Mouse (Mus musculus) urinary bladder, postnatal 14 days (tissue): Measurements from ENCODE around the gene Gtf3c6.

Experiments
- DNase-seq: peaks from one replicate; pipeline ENCODE4 v3.0.0; 2021; ENCODE audit warnings: low spot score

The Gtf3c6 gene

GRCm38 (mm10) chr10:40257414-40258255, at the start of gene Gtf3c6:
TSS of gene Gtf3c6 (minus strand) at chr10:40258108.
- DNase-seq, result peak; percentile 95

GRCm38 (mm10) chr10:40305989-40306388, 48.1 kb upstream of the Gtf3c6 start:
- no peak for DNase-seq

GRCm38 (mm10) chr10:40302140-40302985, 44.5 kb upstream of the Gtf3c6 start, which contains the start of gene Amd1:
TSS of gene Amd1 (minus strand) at chr10:40302186.
- peak; percentile 100 for DNase-seq

GRCm38 (mm10) chr10:40301181-40302075, 43.5 kb upstream of the Gtf3c6 start:
- peak; percentile 41 for DNase-seq

- DNase-seq, result peak; percentile 85
Observed at GRCm38 (mm10) chr10:40300648-40301171, 42.8 kb upstream of the Gtf3c6 start.

GRCm38 (mm10) chr10:40292640-40293039, 34.7 kb upstream of the Gtf3c6 start:
- no peak for DNase-seq

- no peak for DNase-seq
Observed at GRCm38 (mm10) chr10:40286767-40287166, 28.9 kb upstream of the Gtf3c6 start.

- no peak for DNase-seq
Observed at GRCm38 (mm10) chr10:40285571-40285970, 27.7 kb upstream of the Gtf3c6 start.

GRCm38 (mm10) chr10:40284997-40285396, 27.1 kb upstream of the Gtf3c6 start:
- no peak for DNase-seq

- no peak for DNase-seq
Observed at GRCm38 (mm10) chr10:40284179-40284831, 26.4 kb upstream of the Gtf3c6 start.

GRCm38 (mm10) chr10:40283636-40284035, 25.7 kb upstream of the Gtf3c6 start:
- no peak for DNase-seq

GRCm38 (mm10) chr10:40281565-40281964, 23.7 kb upstream of the Gtf3c6 start:
- DNase-seq, result no peak

GRCm38 (mm10) chr10:40278317-40278716, 20.4 kb upstream of the Gtf3c6 start:
- DNase-seq, result no peak

- DNase-seq, result no peak
Observed at GRCm38 (mm10) chr10:40275991-40276390, 18.1 kb upstream of the Gtf3c6 start.

- DNase-seq, result no peak
Observed at GRCm38 (mm10) chr10:40273938-40274337, 16.0 kb upstream of the Gtf3c6 start.

- DNase-seq, result no peak
Observed at GRCm38 (mm10) chr10:40271216-40271615, 13.3 kb upstream of the Gtf3c6 start.

- DNase-seq, result no peak
Observed at GRCm38 (mm10) chr10:40264920-40265319, 7.0 kb upstream of the Gtf3c6 start.

- peak; percentile 66 for DNase-seq
Observed at GRCm38 (mm10) chr10:40263691-40264090, 5.8 kb upstream of the Gtf3c6 start.

- no peak for DNase-seq
Observed at GRCm38 (mm10) chr10:40262200-40262599, 4.3 kb upstream of the Gtf3c6 start.

GRCm38 (mm10) chr10:40260305-40260704, 2.4 kb upstream of the Gtf3c6 start:
- DNase-seq, result no peak

- DNase-seq, result no peak
Observed at GRCm38 (mm10) chr10:40259542-40259941, 1.6 kb upstream of the Gtf3c6 start.
